Mouse (Mus musculus): Measurements from ENCODE around the gene Rassf5.
"Not testable (repeated sequence)": the region's sequence is repeated elsewhere in the genome, so short reads cannot be mapped to it uniquely, and the experiment has no call there.

Gene Rassf5

DNA sequence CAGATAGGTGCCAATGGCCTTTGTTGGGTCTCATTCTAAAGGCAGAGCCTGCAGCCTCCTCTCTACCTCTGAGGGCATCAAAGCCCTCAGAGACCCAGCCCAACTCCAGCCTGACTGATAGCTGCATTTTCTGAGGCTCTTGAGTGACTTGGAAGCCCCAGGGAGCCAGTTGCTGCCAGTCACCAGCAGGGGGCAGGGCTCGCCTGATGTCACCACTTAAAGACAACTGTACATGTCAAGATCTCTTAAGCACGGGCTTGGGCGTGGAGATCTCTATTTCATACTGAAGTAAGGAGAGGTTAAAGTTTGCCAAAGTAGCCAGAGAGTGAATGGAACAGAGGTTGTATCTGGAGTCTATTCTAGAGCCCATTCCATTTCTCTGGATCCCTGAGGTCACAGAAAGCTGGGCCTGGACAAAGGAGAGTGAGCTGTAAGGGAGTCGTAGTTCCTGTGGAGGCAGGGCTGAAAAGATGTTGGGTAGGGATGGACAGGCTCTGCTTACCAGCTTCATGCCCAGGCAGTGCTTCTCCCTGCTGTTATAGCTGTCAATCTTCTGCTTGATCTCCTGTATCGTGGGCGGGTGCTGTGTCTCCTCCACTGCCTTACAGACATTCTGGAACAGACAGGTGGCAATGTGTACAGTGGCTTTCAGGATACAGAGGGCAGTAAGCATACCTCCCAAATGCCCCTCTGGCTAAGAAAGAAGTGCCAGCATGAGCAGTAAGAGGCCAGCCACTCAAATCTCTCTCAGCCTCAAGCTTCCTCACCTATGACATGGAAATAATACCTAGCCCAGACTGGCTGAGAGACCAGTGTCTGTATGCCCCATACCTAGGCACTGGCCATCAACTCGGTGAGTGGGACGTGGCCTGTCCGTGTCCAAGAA lies 63.2 kb downstream of the Rassf5 start:
- peak; percentile 53 for DNase-seq (ENCODE audit: extremely low read depth, low read depth)

DNA sequence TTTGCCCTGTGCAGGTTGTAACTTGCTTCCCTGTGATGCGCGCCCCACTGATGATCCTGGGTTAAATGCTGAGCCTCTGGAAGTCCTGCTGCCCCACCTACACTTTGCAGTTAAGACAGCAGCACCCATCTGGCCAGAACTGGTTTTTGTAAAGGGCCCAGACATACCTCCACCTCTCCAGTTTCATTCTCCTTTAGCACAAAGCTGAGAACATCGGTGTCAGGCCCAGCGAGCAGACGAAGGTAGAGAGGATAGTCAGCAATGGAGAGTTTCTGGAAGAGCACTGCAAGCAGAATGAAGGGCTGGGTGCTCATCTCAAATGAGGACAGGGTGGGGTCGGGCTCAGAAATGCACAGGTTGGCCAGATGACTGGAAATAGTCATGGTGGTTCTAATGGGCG lies 64.7 kb downstream of the Rassf5 start:
- no peak for DNase-seq (ENCODE audit: extremely low read depth, low read depth)

DNA sequence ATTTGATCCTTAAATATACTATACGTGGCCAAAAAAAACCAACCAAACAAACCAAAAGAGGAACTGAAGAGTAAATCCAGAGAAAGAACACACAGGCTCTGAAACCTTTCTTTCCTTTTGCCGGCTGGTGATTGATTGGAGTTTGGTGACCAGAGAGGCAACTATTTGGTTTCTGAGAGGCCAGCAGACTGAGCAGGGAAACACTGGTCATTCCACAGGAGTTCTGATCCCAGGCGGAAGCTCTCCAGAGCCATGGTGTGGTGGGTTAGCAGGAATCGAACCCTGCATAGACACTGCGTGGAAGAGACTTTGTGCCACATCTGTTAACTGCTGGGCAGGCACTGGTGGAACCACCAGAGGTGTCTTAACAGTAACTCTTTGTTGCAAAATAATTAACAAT lies 67.0 kb downstream of the Rassf5 start:
- no peak for DNase-seq (ENCODE audit: extremely low read depth, low read depth)

DNA sequence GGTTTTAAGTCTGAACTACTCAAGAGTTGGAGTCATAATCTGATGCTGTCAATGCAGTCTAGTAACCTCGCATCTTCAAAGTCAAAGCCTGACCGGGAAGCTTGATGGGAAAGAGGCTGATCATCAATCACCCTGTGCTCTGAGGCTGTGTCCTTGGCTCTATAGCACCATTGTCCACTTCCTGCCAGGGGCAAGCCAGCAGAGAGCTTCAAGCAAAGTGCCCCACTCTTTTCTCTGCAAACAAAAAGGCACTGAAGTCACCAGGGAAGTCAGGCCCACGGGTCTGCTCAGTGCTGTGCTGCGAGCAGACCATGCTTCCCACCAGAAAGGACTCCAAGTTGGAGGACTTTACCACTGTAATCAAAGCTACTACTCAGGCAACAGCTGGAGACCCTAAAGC lies 67.8 kb downstream of the Rassf5 start:
- DNase-seq (ENCODE audit: extremely low read depth, low read depth), result no peak

DNA sequence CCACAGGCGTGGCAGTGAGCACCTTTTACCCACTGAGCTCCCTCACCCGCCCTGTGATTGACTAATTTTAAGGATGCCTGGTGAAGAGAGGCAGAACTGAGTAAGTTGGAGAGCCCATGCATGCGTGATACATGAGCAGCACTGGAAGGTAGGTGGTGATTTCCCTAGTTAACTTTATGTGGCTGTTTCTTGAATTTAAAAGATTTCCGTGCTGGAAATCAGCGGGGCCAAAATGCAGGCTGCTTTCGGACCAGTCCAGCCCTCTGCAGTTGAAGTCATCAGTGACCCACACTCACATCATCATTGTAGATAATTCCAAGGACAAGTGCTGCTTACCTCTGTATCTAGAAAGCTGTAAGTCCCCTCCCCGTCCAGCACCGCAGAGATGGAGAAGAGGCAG lies 69.2 kb downstream of the Rassf5 start:
- no peak for DNase-seq (ENCODE audit: extremely low read depth, low read depth)

DNA sequence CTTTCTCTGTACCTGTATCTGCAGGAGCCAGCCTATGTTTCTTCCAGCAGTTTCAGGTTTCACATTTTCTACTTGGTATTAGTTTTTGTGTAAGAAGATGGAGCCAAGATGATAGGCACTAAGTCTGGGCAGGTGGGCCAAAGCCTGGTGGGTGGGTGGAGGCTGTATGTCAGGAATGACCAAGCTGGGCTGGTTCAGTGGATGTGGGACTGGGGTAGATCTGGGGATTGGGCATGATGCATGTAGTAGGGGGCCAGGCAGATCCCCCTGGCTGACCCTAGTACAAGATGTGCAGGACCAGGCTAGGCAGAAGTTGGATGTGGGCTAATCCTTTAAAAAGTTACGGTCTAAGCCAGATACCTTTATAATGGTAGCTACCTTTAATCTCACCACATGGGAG lies 69.9 kb downstream of the Rassf5 start:
- DNase-seq (ENCODE audit: extremely low read depth, low read depth), result no peak

DNA sequence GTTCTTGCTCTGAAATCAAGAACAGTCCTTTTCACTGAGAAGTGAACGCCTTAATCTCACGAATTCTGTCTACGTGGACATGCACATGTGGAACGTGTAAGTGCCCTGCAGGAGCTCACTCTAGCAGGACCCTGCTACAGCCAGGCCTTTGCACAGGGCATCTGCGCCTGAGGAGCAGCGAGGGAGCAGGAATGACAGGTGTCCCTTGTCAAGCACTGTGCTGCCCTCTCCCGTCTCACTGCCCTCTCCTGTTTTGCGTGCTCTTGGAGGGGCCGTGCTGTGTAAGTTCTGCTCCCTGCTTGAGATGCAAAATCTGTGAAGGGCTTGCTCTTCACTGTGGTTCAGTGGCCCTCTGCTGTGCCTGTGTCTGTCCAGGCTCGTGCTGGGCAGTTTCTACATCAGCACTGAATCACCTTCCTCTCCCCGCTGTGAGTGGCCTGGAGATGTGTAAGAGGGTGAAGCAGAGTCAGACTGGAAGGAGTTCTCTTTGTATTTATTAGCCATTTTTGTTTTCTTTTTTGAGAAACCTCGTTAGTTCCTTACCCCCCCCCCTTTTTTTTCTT lies 70.7 kb downstream of the Rassf5 start:
- no peak for DNase-seq (ENCODE audit: extremely low read depth, low read depth)

DNA sequence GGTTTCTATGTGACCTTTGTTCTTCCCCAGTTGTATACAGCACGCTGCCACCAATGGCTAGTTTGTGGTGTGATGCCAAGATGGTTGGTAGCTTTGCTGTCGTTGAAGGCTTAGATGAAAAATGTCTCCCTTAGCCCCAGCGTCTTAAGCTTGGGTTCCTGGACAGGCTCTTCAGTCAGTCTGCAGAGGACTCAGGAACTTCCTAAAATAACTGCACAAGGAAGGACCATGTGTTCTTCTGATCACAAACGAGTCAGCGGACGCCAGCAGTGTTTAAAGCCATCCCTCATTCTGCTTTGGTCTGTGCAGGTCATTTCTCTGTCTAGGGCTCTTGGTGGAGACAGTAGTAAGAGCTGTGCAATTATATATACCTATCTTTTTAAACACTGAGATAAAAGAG lies 71.2 kb downstream of the Rassf5 start:
- DNase-seq (ENCODE audit: extremely low read depth, low read depth), result no peak

DNA sequence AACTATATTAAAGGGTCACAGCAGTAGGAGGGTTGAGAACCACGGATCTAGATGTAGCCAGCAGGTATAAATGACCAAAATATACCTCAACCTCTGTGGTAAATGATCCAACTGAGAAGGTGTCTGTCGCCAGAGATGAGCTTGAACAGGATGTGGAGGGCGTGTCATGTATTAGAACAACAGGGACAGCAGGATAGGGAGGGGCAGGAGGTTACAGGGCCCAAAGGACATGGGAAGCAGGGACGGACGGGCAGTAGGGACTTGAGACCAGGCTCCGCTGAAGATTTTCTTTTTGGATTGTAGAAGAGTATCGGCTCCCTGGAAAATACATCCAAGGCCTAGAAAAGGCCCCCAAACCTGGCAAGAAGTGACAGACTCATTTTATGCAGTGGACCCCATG lies 72.1 kb downstream of the Rassf5 start:
- DNase-seq (ENCODE audit: extremely low read depth, low read depth), result no peak

DNA sequence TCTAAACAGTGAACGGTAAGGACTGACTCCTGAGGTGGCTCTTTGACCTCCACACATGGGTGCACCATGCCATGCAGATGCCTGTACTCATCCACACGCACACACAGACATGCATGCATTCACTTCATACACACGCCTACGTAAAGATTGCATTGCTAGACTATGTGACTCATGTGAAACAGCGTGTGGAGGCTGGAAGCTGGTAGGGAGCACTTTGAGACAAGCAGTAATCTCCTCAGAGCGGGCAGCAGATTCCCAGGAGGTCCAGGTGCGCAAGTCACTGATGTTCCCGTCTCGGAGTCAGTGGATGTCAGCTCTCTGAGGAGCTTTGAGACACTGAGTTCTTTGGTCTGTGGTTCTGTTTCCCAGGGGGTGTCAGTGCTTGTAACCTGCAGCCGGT lies 77.4 kb downstream of the Rassf5 start:
- DNase-seq (ENCODE audit: extremely low read depth, low read depth), result no peak

DNA sequence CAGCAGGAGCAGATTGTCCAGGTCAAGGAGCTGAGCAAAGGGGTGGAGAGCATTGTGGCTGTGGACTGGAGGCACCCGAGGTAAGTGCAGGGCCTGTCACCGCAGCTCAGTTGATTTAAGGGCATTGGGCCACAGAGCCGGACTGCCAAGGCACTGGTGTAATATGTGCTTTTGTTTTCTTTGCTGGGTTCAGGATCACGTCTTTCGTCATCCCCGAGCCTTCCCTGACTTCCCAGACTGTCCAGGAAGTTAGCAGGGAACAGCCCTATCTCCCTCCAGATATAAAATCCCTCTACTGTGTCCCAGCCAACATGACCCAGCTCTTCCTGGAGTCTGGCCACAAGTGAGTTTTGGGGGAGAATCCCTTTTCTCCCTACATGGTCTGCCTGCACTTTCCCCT lies 80.6 kb downstream of the Rassf5 start:
- DNase-seq (ENCODE audit: extremely low read depth, low read depth), result no peak

DNA sequence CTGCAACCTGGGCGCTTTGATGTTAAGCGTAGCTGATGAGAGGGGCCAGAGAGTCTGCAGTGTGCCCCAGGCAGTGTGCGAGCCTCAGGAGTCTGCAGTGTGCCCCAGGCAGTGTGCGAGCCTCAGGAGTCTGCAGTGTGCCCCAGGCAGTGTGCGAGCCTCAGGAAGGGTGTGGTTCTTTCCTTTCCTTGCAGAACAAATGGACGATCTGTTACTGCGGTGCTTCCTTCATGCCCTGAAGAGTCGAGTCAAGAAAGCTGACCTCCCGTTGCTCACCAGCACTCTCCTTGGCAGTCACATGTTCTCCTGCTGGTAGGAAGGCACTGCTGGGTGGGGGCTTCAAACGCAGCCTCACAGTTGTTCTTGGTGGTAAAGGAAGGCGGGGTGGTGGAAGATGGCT lies 84.0 kb downstream of the Rassf5 start:
- no peak for DNase-seq (ENCODE audit: extremely low read depth, low read depth)

DNA sequence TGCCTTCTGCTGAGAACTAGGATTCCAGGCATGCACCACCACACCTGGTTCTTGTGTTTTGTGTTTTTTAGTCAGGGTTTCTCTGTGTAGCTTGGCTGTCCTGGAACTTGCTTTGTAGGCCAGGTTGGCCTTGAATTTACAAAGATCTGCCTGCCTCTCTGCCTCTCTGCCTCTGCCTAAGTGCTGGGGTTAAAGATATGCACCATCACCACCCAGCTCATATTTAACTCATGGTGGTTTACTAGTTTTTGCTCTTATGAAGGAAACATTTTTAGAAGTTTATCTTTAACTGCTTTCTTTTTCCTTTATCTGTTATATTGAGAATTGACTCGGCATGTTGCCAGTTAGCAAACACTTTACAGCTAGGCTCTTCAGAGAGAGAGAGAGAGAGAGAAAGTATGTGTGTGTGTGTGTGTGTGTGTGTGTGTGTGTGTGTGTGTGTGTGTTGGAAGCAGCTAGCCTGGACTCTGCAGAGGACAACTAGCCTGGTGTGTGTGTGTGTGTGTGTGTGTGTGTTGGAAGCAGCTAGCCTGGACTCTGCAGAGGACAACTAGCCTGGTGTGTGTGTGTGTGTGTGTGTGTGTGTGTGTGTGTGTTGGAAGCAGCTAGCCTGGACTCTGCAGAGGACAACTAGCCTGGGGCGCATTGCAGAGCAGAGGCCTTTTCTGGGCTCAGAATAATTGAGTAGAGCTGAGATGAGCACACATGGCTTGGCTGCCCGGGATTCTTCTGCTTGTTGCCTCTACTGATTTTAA lies 85.3 kb downstream of the Rassf5 start:
- DNase-seq (ENCODE audit: extremely low read depth, low read depth), result not testable (repeated sequence)

DNA sequence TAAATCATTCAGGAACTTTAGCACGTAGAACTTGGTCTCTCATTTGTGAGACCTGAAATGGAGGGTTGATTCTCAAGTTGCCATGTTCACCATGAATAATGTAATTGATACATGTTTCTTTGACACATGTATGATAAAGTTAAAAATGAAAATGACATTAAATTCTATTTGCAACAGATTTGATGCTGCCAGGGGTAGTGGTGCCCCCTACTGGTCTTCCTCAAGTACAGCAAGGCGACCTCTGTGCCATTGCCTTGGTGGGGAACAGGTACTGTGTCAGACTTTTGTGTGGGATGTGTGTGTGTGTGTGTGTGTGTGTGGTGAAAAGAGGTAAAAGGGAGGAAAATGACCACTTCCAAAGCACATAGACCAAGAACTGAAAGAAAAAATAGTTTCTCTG lies 89.6 kb downstream of the Rassf5 start:
- no peak for DNase-seq (ENCODE audit: extremely low read depth, low read depth)

DNA sequence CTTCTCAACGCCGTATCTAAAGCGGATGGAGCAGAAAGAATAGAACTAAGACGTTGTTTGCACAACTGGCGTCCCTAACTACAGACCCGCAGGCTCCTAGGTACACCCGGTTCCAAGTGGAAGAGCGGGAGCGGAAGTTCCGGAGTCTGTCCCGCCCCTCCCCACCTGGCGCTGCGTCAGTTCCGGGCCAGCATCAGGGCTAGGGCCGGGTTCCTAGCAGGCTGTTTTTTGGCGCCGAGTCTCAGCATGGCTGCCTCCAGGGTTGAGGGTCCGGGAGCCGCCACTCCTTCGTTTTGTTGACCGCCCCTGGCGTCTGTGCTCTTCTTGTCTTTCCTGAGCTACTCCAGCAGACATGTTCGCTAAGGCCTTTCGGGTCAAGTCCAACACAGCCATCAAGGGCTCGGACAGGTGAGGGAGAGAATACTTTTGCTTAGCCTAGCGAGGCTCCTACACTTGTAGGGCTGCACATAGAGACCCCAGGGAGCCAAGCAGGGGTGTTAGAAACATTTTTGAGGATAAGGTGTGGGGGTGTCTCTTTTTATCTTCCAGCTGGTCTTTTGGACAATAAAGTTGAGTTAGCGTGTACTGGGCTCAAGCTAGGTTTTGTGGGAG lies 91.9 kb downstream of the Rassf5 start, which contains the start of gene Eif2d:
TSS of gene Eif2d (plus strand) at position 164 of the 612 bp plus-strand sequence.
- peak; percentile 79 for DNase-seq (ENCODE audit: extremely low read depth, low read depth)

DNA sequence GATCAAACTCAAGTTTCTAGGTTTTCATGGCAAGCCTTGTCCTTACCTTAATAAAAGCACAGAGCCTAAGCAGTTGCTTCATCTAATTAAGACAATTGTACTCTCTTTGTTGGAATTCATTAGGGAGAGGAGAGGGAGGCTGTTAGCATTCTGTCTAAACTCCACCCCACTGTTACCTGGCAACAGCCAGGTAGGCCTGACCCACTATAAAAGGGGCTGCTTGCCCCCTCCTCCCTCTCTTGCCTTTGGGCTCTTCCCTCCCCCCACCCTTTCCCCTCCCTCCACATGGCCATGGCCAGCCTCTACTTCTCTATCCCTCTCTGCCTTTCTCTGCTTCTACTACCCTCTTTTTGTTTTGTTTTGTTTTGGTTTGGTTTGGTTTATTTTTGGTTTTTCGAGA lies 95.6 kb downstream of the Rassf5 start:
- DNase-seq (ENCODE audit: extremely low read depth, low read depth), result no peak

DNA sequence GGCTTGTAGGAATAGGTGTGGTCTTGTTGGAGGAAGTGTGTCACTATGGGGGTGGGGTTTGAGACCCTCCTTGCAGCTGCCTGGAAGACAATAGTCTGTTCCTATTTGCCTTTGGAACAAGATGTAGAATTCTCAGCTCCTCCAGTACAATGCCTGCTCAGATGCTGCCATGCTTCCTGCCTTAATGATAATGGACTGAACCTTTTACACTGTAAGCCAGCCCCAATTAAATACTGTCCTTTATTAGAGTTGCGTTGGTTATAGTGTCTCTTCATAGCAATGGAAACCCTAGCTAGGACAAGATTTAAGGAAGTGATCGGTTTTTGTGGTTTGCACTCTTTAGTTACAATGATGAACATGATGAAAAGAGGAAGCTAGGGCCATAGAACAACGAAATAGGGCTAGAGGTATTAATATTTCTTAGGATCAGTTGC lies 98.9 kb downstream of the Rassf5 start:
- peak; percentile 85 for DNase-seq (ENCODE audit: extremely low read depth, low read depth)

DNA sequence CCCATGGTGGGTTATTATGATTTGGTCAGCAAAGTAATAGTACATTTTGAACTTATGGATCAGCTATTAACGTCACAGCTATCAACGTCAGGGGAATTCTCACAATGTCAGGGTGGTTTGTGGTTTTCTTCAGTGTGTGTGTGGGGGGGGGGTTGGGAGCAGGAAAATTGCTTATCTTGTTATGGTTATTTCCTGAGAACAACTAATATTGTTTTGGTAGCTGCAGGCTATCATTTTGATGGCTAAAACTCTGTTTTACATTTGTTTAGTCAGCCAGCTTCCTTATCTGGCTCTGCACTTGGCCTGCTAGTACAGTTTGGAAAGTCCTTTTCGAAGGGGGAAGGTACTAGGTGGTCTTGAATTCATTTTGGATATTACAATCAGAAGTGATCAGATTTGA lies 99.8 kb downstream of the Rassf5 start:
- DNase-seq (ENCODE audit: extremely low read depth, low read depth), result not testable (repeated sequence)

DNA sequence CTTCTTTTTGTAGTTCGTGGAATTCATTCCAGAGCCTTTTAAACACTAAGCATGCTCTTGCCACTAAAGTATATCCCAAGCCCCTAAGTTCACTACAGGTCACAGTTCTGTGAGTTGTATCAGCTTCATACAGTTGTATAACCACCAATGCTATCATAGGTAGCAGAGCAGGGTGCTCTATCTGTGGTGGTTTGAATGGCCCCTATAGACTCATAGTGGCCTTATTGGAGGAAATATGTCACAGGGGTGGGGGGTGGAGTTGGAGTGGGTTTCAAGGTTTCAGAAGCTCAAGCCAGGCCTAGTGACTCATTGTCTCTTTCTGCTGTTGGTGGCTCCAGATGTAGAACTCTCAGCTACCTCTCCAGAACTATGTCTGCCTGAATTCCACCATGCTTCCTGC lies 102.6 kb downstream of the Rassf5 start:
- no peak for DNase-seq (ENCODE audit: extremely low read depth, low read depth)

DNA sequence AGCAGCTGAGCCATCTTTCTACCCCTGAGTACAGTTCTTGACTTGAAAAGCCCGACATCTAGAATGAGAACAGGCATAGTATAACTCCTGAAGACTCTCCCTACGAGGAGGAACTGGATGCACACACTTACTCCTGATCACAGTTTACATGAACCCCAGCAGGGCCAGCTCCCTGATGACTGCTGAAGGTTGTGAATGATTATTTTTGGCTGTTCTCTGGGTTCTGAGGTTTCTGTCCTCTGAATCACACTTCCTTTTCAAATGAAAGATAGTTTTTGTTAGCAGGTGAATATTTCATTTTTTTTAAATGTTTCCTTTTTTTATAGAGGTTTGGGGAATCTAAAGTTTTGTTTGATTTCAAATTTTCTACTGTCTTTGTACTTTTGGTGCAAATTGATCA lies 103.6 kb downstream of the Rassf5 start:
- DNase-seq (ENCODE audit: extremely low read depth, low read depth), result no peak

DNA sequence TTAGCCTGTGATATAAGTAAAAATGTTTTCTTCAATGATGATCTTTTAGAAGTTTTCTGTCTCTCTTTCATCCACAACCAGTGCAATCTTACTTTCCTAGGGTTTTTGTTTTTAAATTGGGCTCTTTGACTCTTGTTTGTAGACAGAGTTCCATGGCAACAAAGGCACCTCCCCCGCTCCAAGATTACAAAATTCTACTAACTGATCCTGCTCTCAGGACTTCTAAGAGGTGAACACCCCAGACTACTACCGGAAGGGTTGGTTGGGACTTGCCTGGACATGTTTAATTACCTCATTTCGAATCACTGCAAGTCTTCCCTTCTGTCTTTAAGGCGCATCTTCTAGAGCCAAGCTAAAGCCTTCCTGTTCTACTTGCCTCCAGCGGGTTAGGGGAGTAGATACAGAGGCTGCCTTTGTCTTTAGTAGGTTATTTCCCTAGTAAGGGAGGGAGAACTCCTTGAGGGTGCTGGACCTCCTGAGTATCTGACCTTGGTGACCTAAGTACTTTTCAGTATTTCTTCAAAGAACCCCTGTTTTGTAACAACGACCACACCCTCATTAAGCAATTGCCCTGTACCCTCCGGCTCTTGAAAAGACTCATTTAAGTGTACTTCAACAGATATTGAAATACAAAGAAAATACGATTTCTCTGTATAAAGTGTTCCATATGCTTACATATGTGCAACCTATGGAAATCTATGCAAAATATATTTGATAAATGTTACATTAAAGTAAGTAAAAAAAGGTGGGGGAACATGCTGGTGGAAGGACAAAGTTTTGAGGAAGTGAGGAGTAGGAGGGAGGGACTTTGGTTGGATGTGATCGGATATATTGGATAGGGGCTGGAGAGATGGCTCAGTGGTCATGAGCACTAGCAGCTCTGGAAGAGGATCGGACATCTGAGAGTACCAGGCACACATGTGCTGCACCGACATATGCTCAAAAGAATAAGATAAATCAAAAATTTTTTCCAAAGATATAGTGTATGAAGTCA lies 105.7 kb downstream of the Rassf5 start:
- no peak for DNase-seq (ENCODE audit: extremely low read depth, low read depth)

Data from MEL-GATA-1-ER (cell line).